Mouse (Mus musculus) kidney, adult 2 months (tissue): ENCODE measurements around the gene Igf1r.

Source experiments
- CTCF ChIP-seq: fragments of 200-500 bp; conservative IDR thresholded peaks from 2 replicates; pipeline ENCODE4 v1.5.1; 2011; ENCODE audit warnings: low read depth, mild to moderate bottlenecking, control low read depth, low read length, moderate library complexity, mixed read lengths; ENCODE audit not compliant: insufficient read depth, insufficient read length
- POLR2A ChIP-seq: fragments of 200-500 bp; IDR thresholded peaks from one replicate; pipeline ENCODE4 v1.6.1; 2011; ENCODE audit warnings: low read depth, low read length, control low read depth

- no peak for TF ChIP-seq CTCF
- TF ChIP-seq POLR2A: no peak
Observed at GRCm38 (mm10) chr7:68069324-68069723, 116.7 kb downstream of the Igf1r start.
